Mouse (Mus musculus): ENCODE measurements around the gene Olfr1416. TPM values are rescaled to one million over a fixed set of nuclear protein-coding genes. Genes with fewer than 3 reads are reported as not detected.

The Olfr1416 gene
- polyA plus RNA-seq, 1 experiment from 2014 or later, result not detected

GRCm38 (mm10) chr1:92434986-92435385 is 49.9 kb downstream of the Olfr1416 start:
- no peak for TF ChIP-seq CTCF (IDR thresholded peaks at IDR 0.05; ENCODE audit: low read depth)
- H3K4me2 ChIP-seq (replicated peaks; ENCODE audit: low read depth), result no peak overlapping the region

DNA sequence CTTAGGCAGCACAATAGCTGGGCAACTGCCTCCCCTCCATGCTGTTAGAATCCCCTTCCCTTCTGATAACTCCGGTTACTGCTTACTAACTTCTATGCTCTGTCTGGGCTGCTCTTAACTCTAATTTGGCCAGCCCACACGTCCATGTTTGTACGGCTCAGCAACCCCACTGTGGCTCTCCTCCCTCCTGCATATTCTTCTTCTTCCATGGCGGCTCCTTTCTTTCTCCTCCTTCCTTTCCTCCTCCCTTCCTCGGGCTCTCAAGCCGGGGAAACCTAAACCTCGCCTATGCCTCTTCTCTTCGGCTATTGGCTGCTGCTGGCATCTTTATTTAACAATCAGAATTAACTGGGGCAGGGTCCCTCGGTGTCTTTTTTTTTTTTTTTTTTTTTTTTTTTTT is 52.1 kb downstream of the Olfr1416 start:
- Histone ChIP-seq H3K9me3 (ENCODE audit: control insufficient read depth) (0 out of 2 replicates have a peak, but pooled peaks cover 3% of the 10 kb centered on the region), H3K27me3 (replicated peaks; ENCODE audit: control insufficient read depth, insufficient read depth, low read length) (no peaks in the 10 kb centered on the region), H3K27ac (ENCODE audit: low read depth, low read length) (no peak overlapping the region), H3K36me3 (ENCODE audit: control insufficient read depth, insufficient read depth) (no peaks in the 10 kb centered on the region), H3K4me2 (replicated peaks; ENCODE audit: low read depth) (no peak overlapping the region), H3K9ac (ENCODE audit: low read depth, low read length) (no peak overlapping the region), H3K4me3 (ENCODE audit: low read depth, low read length) (no peak overlapping the region), H3K4me1 (replicated peaks; ENCODE audit: control insufficient read depth, insufficient read depth, low read length) (no peaks in the 10 kb centered on the region)
- WGBS, result 71% methylated on average over 9 of the region's 9 CpGs
- no peak for ATAC-seq
- TF ChIP-seq CTCF (IDR thresholded peaks at IDR 0.05; ENCODE audit: low read depth), result no peak

More at GRCm38 (mm10) chr1:92434986-92435385, 49.9 kb downstream of the Olfr1416 start:
- H3K9ac ChIP-seq (ENCODE audit: low read depth, low read length), result no peak overlapping the region
- H3K36me3 ChIP-seq (ENCODE audit: control insufficient read depth, insufficient read depth), result peaks cover 14% of the 10 kb centered on the region
- WGBS, result 79% methylated on average over 1 of the region's 1 CpGs
- no peaks in the 10 kb centered on the region for H3K4me1 ChIP-seq (replicated peaks; ENCODE audit: control insufficient read depth, insufficient read depth, low read length)
- H3K27ac ChIP-seq (ENCODE audit: low read depth, low read length), result no peak overlapping the region
- H3K9me3 ChIP-seq (ENCODE audit: control insufficient read depth), result no peaks in the 10 kb centered on the region
- H3K27me3 ChIP-seq (replicated peaks; ENCODE audit: control insufficient read depth, insufficient read depth, low read length), result no peaks in the 10 kb centered on the region
- no peak overlapping the region for H3K4me3 ChIP-seq (ENCODE audit: low read depth, low read length)
- no peak for ATAC-seq

GRCm38 (mm10) chr1:92432098-92432497 is 52.8 kb downstream of the Olfr1416 start:
- 66% methylated on average over 4 of the region's 4 CpGs for WGBS
- ATAC-seq, result no peak
- no peak for TF ChIP-seq CTCF (IDR thresholded peaks at IDR 0.05; ENCODE audit: low read depth)
- H3K36me3 ChIP-seq (ENCODE audit: control insufficient read depth, insufficient read depth), result no peaks in the 10 kb centered on the region
- no peaks in the 10 kb centered on the region for H3K27me3 ChIP-seq (replicated peaks; ENCODE audit: control insufficient read depth, insufficient read depth, low read length)
- H3K27ac ChIP-seq (ENCODE audit: low read depth, low read length), result no peak overlapping the region
- H3K9me3 ChIP-seq (ENCODE audit: control insufficient read depth), result 0 out of 2 replicates have a peak, but pooled peaks cover 3% of the 10 kb centered on the region
- no peak overlapping the region for H3K9ac ChIP-seq (ENCODE audit: low read depth, low read length)
- H3K4me3 ChIP-seq (ENCODE audit: low read depth, low read length), result no peak overlapping the region
- H3K4me1 ChIP-seq (replicated peaks; ENCODE audit: control insufficient read depth, insufficient read depth, low read length), result no peaks in the 10 kb centered on the region
- no peak overlapping the region for H3K4me2 ChIP-seq (replicated peaks; ENCODE audit: low read depth)

DNA sequence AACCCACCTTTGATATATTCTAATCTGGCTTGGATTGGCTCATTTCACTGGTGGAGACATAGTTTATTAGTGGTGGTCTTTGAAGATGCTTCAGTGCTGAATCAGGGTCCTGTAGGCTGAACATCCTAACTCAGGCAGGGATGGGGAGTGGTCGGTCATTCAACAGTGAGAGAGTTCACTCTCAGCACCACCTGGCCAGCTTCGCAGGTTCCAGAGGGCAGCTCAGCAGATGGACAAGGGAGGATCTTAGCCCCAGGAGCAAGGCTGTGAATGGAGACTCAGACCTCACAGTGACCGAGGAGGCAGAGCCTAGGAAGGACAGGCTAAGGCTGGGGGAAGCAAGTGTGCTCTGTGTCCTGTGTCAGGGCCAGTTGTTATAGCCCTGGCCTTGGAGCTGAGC is 53.5 kb downstream of the Olfr1416 start:
- no peaks in the 10 kb centered on the region for H3K4me1 ChIP-seq (replicated peaks; ENCODE audit: control insufficient read depth, insufficient read depth, low read length)
- no peak overlapping the region for H3K4me2 ChIP-seq (replicated peaks; ENCODE audit: low read depth)
- no peak overlapping the region for H3K27ac ChIP-seq (ENCODE audit: low read depth, low read length)
- no peak overlapping the region for H3K9ac ChIP-seq (ENCODE audit: low read depth, low read length)
- no peak for TF ChIP-seq CTCF (IDR thresholded peaks at IDR 0.05; ENCODE audit: low read depth)
- no peak overlapping the region for H3K4me3 ChIP-seq (ENCODE audit: low read depth, low read length)
- 73% methylated on average over 3 of the region's 3 CpGs for WGBS
- no peak for ATAC-seq
- H3K27me3 ChIP-seq (replicated peaks; ENCODE audit: control insufficient read depth, insufficient read depth, low read length), result no peaks in the 10 kb centered on the region
- 0 out of 2 replicates have a peak, but pooled peaks cover 3% of the 10 kb centered on the region for H3K9me3 ChIP-seq (ENCODE audit: control insufficient read depth)
- H3K36me3 ChIP-seq (ENCODE audit: control insufficient read depth, insufficient read depth), result no peaks in the 10 kb centered on the region

DNA sequence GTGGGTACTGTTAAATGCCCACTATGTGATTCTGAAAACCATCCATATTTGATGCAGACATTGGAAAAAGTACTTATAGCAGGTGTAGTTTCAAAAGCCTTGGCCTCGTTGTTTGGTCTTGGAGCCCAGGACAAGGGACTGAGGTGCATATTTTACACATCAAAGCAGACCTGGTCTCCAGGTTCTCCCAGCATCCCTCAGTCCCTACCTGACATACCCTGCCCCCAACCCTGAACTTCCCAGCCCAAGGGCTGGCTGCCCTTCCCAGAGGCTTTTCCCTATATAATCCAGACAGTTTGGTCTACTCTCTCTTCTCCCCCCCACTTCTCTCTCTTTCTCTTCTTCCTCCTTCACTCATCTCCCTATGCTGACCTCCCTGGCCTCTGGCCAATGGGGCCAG is 53.9 kb downstream of the Olfr1416 start:
- ATAC-seq, result no peak
- Histone ChIP-seq H3K27me3 (replicated peaks; ENCODE audit: control insufficient read depth, insufficient read depth, low read length) (no peaks in the 10 kb centered on the region), H3K9me3 (ENCODE audit: control insufficient read depth) (0 out of 2 replicates have a peak, but pooled peaks cover 3% of the 10 kb centered on the region), H3K4me1 (replicated peaks; ENCODE audit: control insufficient read depth, insufficient read depth, low read length) (no peaks in the 10 kb centered on the region), H3K4me3 (ENCODE audit: low read depth, low read length) (no peak overlapping the region), H3K9ac (ENCODE audit: low read depth, low read length) (no peak overlapping the region), H3K27ac (ENCODE audit: low read depth, low read length) (no peak overlapping the region), H3K36me3 (ENCODE audit: control insufficient read depth, insufficient read depth) (no peaks in the 10 kb centered on the region), H3K4me2 (replicated peaks; ENCODE audit: low read depth) (no peak overlapping the region)
- 97% methylated on average over 1 of the region's 1 CpGs for WGBS
- TF ChIP-seq CTCF (IDR thresholded peaks at IDR 0.05; ENCODE audit: low read depth), result no peak

Small RNA genes lying within 50 kb of the gene (microRNA-seq; reads per million reads assigned to microRNA genes)
- 1.6 reads per million for gene Mir6900

Other genes with a start within 250 kb of the Olfr1416 start
- gene Ndufa10, start 11.3 kb downstream of the Olfr1416 start, polyA plus RNA-seq (2015; fragmentation: Nextera tagmentation; extraction: Ambion mirVana), result 250 and 280 TPM in 2 replicates
- gene Olfr1415, start 11.0 kb upstream of the Olfr1416 start, polyA plus RNA-seq (2015; fragmentation: Nextera tagmentation; extraction: Ambion mirVana), result not detected in 2 replicates
- not detected in 2 replicates for gene Olfr1414, start 33.5 kb upstream of the Olfr1416 start, polyA plus RNA-seq (2015; fragmentation: Nextera tagmentation; extraction: Ambion mirVana)
- gene Olfr1413, start 86.2 kb upstream of the Olfr1416 start, polyA plus RNA-seq (2015; fragmentation: Nextera tagmentation; extraction: Ambion mirVana), result not detected in 2 replicates
- gene Olfr1412, start 100.7 kb upstream of the Olfr1416 start, polyA plus RNA-seq (2015; fragmentation: Nextera tagmentation; extraction: Ambion mirVana), result not detected in 2 replicates
- not detected in 2 replicates for gene Olfr1411, start 109.3 kb upstream of the Olfr1416 start, polyA plus RNA-seq (2015; fragmentation: Nextera tagmentation; extraction: Ambion mirVana)
- not detected in 2 replicates for gene Olfr1410, start 120.7 kb upstream of the Olfr1416 start, polyA plus RNA-seq (2015; fragmentation: Nextera tagmentation; extraction: Ambion mirVana)
- not detected in 2 replicates for gene Olfr12, start 132.7 kb upstream of the Olfr1416 start, polyA plus RNA-seq (2015; fragmentation: Nextera tagmentation; extraction: Ambion mirVana)
- 415 and 419 TPM in 2 replicates for gene Cops9, start 156.9 kb upstream of the Olfr1416 start, polyA plus RNA-seq (2015; fragmentation: Nextera tagmentation; extraction: Ambion mirVana)
- not detected in 2 replicates for gene Otos, start 163.7 kb upstream of the Olfr1416 start, polyA plus RNA-seq (2015; fragmentation: Nextera tagmentation; extraction: Ambion mirVana)